Comparison of ENCODE assay signal across 14 mouse cellular contexts in the genomic region with DNA sequence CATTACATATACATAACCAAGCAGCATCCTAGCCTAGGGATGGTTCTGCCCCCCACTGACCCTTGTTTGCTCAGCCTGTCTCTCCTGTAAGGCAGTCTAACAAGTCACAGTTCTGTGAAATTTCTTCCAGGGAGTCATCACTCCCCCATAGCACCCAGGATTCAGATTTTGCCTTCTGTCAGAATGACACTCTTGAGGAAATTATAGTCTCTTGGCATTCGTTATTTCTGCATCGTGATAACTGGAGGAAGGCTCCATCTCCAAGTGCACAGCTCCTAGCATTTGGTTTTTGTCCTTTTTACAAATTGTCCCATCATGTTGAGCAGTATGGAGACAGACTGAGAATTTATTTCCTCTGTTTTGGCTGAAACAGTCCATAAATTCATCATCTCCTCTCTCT.
"Had no signal": no experiment of that assay in that cellular context is flagged by ENCODE, and none has a peak within 500 bp of the region (broad histone marks: within the 10 kb centered on the region; RNA-seq: fewer than 3 reads in every experiment).

No protein-coding gene starts in this region.

- DNase-seq: kidney, adult 18-20 months; kidney, adult 9 months; kidney, postnatal 14 days; layer of hippocampus, postnatal 36 days; liver; lung, adult 18-20 months; lung, postnatal 10 days; lung, postnatal 36 days; retina, postnatal 1 day; thymus, postnatal 25 days had no signal

- ATAC-seq: intestine, embryonic 16.5 days; liver, embryonic 12.5 days; midbrain, embryonic 13.5 days; midbrain, embryonic 16.5 days had no signal
